Mouse (Mus musculus) ES-E14 (cell line): ENCODE measurements around the gene Smbd1.

Experiments used
- HCFC1 ChIP-seq: IDR thresholded peaks from 2 replicates; pipeline ENCODE4 v1.6.1; 2012; ENCODE audit warnings: low read length, inconsistent platforms, borderline replicate concordance; ENCODE audit not compliant: insufficient read depth
- MAFK ChIP-seq: IDR thresholded peaks from 2 replicates; pipeline ENCODE4 v1.6.1; 2014; ENCODE audit warnings: mild to moderate bottlenecking, low read depth, low read length, inconsistent platforms; ENCODE audit not compliant: insufficient read depth
- ZC3H11A ChIP-seq: IDR thresholded peaks from 2 replicates; pipeline ENCODE4 v1.6.1; 2012; ENCODE audit warnings: low read depth, mild to moderate bottlenecking, inconsistent platforms, low read length, borderline replicate concordance
- ZNF384 ChIP-seq: IDR thresholded peaks from 2 replicates; pipeline ENCODE4 v1.6.1; 2012; ENCODE audit warnings: low read depth, low read length, inconsistent platforms

- no peak for TF ChIP-seq MAFK
- TF ChIP-seq ZC3H11A = no peak
- TF ChIP-seq HCFC1 = no peak
- no peak for TF ChIP-seq ZNF384
Measured at GRCm38 (mm10) chr16:32818036-32818435, 7.8 kb upstream of the Smbd1 start.
